Mouse (Mus musculus): ENCODE results near the gene Peg10. TPM values are rescaled to one million over a fixed set of nuclear protein-coding genes. Genes with fewer than 3 reads are reported as not detected.

Peg10 gene
- polyA plus RNA-seq (2012; rRNA removed), result 1.1 and 4.6 TPM in 2 replicates

DNA sequence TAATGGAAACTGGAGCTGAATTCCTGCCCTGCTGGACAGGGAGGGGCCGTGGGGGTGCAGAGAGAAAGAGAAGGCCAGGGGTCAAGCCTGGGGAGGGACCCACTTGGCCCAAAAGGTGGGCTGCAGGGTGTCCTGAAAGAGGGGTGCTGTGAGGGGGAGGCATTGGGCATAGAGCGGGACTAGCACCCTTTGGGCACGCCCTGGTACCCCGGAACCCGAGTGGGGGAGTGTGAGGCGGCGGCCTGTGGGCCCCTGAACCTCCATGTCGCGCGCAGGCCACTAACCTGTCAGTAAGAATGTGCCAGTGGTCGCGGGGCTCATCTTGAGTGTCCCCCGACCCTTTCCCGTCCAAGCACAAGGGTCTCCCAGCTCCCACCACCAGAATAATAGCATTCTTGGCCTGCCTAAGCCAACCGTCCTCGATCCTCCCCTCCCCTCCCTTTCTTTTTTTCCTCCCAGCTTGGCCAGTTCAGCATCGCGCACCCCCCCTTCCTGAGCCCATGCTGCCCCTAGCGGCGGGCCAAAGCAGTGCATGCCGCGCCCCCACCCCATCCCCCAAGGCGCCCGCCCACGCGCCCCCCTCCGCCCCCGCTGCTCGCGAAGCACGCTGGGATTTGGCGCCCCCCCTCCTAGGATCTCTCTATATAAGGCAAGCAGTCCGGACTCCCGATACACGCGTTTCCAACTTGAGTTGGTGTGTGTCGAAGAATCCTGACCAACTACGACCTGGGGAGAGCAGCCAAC, at the start of gene Peg10, which contains the start of gene Sgce:
Gene Peg10 (plus strand): TSS at position 611 of the 744 bp plus-strand sequence.
Gene Sgce (minus strand): TSS at position 512 of the 744 bp plus-strand sequence.
- no peak for DNase-seq (ENCODE audit: low read depth)

DNA sequence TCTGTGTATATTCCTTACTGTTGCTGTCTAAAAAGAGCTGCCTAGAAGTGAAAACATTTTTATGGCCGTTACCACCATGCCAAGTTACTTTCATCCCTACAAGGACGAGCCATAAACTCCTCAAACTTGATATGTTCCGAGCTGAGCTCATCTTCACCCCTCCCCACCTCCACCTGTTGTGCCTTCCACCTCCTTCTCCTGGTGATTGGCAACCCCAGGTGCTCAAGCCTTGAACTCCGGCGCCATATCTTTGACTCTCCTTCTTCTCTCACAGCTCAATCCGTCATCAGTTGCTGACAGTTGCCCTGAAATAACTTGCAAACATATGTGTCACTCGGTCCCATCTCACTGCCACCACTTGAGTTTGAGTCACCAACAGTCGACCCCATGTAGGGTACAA, 45.5 kb upstream of the Peg10 start:
- no peak for DNase-seq (ENCODE audit: low read depth)

GRCm38 (mm10) chr6:4703908-4704307, 43.2 kb upstream of the Peg10 start:
- DNase-seq (ENCODE audit: low read depth), result no peak

DNA sequence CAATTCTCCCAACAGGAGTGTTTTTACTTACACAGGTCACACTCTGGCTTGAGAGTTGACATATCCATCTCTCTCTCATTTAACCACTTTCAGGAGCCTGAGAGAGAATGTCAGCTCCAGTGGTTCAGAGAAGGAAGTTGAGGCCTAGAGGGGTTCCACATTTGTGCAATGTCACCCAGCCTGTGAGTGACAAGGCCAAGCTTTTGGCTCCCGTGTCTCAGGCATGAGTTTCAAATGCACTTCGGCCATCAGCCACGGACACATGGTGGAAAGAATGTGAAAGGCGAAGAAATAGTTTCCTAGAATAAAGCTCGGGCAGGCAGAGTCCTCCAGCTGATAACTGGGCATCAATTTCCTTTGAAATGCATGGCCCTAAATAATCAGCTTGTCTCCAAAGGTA, 40.7 kb upstream of the Peg10 start:
- no peak for DNase-seq (ENCODE audit: low read depth)

DNA sequence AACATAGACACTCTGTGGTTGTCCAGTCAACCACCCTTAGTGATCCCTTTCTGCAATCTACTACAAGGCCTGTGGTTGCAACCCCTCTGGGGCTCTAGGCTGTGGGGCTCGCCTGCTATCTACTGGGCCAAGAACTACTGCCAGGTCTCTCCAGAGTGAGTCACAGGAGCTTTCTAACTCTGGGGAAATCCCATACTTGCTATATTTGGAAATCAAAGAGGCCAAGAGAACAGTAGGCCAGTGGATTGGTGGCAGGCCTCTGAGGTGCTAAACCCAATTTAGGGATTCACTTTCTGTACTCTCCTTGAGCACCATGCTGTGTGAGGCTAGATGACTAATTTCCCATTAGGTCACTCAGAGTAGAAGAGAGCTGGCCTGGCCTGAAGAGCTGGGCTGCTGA, 38.1 kb upstream of the Peg10 start:
- no peak for DNase-seq (ENCODE audit: low read depth)

GRCm38 (mm10) chr6:4716171-4716570, 30.9 kb upstream of the Peg10 start:
- DNase-seq (ENCODE audit: low read depth), result no peak

- DNase-seq (ENCODE audit: low read depth), result no peak
These were observed 29.8 kb upstream of the Peg10 start for GRCm38 (mm10) chr6:4717344-4717743.

- no peak for DNase-seq (ENCODE audit: low read depth)
These were observed 25.0 kb upstream of the Peg10 start for GRCm38 (mm10) chr6:4722142-4722541.

DNA sequence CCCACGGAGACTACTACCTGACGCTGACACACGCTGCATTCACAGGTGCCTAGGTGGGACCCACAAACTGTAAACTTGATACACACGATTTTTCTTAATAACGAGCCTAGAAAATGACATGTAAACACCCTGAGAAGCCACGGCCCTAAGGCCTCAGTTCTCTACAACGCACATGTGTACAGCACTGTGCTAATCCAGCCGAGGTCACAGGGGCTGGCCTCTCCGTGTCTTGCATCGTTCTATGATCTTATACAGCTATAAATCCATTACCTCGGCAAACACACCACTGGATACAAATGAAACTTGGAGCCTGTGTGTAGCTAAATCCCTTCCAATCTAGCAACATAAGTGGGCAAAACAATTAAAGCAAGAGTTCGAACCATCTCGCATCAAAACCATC, 24.4 kb upstream of the Peg10 start:
- no peak for DNase-seq (ENCODE audit: low read depth)

GRCm38 (mm10) chr6:4723998-4724757, 22.9 kb upstream of the Peg10 start:
- no peak for DNase-seq (ENCODE audit: low read depth)

GRCm38 (mm10) chr6:4728305-4728704, 18.8 kb upstream of the Peg10 start:
- DNase-seq (ENCODE audit: low read depth), result no peak

DNA sequence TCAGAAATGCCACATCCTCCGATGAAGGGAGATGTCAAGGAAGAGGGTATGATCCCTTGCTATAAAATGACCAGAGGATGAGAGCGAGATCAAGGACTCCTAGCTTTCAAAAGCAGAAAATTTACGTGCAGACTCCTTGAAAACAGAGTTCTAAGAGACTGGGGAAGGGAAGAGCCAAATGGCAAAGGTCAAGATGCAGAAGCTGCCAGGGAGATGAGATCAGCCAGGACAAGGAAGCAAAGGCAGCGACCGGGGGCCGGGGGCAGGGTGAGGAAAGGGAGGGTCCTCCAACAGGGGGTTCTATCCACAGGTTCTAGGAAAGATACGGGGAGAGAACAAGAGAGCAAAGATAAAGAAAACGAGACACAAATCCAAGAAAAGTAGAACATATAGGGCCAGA, 15.4 kb upstream of the Peg10 start:
- no peak for DNase-seq (ENCODE audit: low read depth)

DNA sequence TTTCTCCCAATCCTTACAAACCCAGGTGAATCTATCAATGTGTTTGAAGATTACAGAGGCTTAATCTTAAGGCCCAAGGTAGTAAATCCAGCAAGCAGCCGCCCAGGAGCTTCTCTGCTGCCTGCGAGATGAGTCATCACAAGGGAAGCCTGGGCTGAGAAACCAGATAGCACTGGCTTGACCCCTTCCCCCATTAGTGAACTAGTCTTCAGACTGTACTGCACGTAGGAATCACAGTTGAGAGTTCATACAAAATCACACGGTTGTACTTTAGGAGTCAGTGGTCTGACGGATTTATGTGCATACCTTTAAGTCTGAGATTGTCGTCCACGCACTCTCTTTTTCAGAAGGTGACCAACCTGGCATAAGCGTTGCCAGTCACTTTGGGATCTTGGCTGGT, 13.9 kb upstream of the Peg10 start:
- DNase-seq (ENCODE audit: low read depth), result no peak

DNA sequence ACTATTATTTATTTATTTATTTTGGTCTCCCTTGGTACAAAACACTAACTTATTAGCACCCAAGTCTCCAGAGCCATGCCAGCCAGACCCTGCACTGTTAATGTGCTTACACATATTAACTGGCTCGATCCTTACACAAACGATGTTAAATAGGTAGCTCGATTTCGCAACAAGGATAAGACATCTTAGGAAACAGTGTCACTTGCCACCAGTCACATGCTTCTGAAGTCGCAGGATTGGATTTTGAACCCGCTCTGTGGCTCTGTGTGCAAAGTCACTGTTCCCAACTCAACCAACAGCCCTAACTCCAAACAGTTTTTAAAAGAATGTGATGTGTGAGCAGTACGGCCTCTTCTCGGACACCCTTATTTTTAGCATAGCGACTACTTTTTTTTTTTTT, 10.7 kb upstream of the Peg10 start:
- DNase-seq (ENCODE audit: low read depth), result no peak

DNA sequence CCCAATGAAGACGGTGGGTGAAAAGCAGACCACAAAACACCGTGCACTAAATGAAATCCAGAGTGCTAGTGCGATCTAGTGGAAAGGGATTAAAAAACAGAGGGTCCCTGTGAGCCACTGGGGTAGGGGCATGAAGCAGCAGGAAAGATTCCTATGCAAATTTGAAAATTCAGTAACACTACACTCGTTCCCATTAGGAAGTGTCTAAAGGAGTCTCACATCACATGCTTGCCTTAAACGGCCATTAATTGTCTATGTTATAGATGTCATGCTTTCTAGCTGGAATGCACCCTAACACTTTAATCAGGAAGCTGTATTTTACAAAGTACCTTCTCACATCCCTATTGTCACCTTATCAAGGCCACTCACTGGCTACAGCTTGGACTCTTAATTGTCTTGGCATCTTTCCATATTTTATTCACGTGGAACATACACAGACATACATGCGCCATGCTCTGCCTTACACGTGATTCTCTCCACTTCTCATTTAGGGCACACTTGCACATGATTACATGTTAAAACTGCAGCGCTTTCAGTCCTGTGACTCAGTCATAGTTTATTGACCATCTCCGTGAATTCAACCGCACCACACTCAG, 9.0 kb upstream of the Peg10 start:
- DNase-seq (ENCODE audit: low read depth), result no peak

GRCm38 (mm10) chr6:4738717-4739116, 8.4 kb upstream of the Peg10 start:
- no peak for DNase-seq (ENCODE audit: low read depth)

- DNase-seq (ENCODE audit: low read depth), result no peak
These were observed 7.4 kb upstream of the Peg10 start for GRCm38 (mm10) chr6:4739522-4740355.

DNA sequence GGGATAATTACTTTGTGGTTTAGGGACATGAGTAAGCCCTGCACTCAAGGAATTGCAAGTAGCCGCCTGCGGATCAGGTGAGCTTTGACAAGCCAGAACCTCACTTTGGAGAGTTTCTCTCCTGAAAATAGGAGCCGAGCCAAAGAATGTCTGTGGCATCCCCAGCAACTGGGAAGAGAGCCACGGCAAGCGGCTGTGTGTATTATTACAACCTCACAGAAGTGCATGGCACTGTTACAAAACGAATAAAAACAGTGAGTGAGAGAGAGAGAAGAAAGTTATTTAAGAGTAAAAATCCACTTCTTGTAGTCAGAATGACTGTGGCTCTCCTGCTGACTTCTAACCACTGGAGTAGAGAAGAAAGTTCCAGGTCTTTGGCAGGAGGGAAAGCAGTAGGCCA, 6.6 kb upstream of the Peg10 start:
- peak; percentile 17 for DNase-seq (ENCODE audit: low read depth)

- DNase-seq (ENCODE audit: low read depth), result no peak
These were observed 940 bp upstream of the Peg10 start for GRCm38 (mm10) chr6:4746036-4746695.

DNA sequence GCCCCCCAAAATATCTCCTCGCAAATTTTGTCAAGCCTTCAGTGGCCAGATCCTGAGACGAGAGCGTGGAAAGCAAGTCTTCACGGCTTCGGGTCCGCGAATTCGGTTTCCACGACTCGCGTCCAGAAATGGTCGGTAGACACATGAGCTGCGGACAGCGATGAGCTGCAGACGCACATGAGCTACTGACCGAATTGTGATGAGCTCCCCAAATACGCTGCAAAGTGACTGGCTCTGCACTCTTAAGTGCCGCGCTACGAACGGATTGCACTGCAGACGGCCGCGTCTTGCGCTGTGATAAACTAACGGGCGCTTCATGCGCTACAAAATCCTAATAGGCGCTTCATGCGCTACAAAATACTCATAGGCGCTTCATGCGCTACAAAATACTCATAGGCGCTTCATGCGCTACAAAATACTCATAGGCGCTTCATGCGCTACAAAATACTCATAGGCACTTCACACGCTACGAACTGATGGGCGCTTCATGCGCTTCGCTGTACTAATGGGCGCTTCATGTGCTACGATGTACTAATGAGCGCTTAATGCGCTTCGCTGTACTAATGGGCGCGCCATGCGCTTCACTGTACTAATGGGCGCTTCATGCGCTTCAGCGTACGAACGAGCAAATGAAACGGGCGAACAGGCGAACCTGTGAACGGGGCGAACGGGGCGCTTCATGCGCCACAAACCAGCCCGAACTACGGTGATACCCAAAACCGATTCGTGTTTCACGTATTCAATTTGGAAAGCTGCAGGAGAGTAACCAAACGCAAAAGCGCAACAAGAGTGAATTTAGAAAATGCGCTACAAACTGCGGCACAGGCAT, 785 bp downstream of the Peg10 start:
- DNase-seq (ENCODE audit: low read depth), result peak; percentile 16

Data from gonadal fat pad, adult 2 months (tissue).